Mouse (Mus musculus): Measurements from ENCODE around the gene Fga.

- no peak for TF ChIP-seq CTCF (IDR thresholded peaks at IDR 0.05; ENCODE audit: low read depth, low read length)
- no peak for TF ChIP-seq POLR2A (IDR thresholded peaks at IDR 0.05; ENCODE audit: borderline replicate concordance, low read depth, low read length)
Measured at GRCm38 (mm10) chr3:83011565-83011964, 14.3 kb upstream of the Fga start.

Measured in bone marrow macrophage, adult 2 months (primary cell).